Mouse (Mus musculus) embryonic fibroblast, embryonic 13.5 days (primary cell): Measurements from ENCODE around the gene Lamtor3. TPM values are rescaled to one million over a fixed set of nuclear protein-coding genes. Genes with fewer than 3 reads are reported as not detected.

Experiments used
- H3K27ac ChIP-seq: 2 replicates; pipeline ENCODE4 v1.5.1; 2012; ENCODE audit warnings: low read length, control low read depth, inconsistent platforms; ENCODE audit not compliant: insufficient read depth
- H3K4me1 ChIP-seq: 2 replicates; pipeline ENCODE4 v1.6.1; 2011; ENCODE audit warnings: low read length; ENCODE audit not compliant: control insufficient read depth, insufficient read depth
- H3K4me3 ChIP-seq: 2 replicates; pipeline ENCODE4 v1.5.1; 2011; ENCODE audit warnings: mild to moderate bottlenecking, control low read depth, low read length; ENCODE audit not compliant: insufficient read depth
- CTCF ChIP-seq: IDR thresholded peaks from 2 replicates; pipeline ENCODE4 v1.5.1; 2011; ENCODE audit warnings: mild to moderate bottlenecking, control low read depth, low read length, moderate library complexity, borderline replicate concordance; ENCODE audit not compliant: insufficient read depth
- POLR2A ChIP-seq: IDR thresholded peaks from 2 replicates; pipeline ENCODE4 v1.6.1; 2011; ENCODE audit warnings: low read depth, mild to moderate bottlenecking, control low read depth, low read length, moderate library complexity
- polyA plus RNA-seq: library from polyadenylated mRNA; stranded (reverse); fragments of >200 nt; gene quantifications from 2 replicates; pipeline ENCODE4 v1.2.4, GENCODE M21; 2011; ENCODE audit warnings: low read depth; ENCODE audit not compliant: missing spikeins, insufficient read length

Lamtor3 gene
- polyA plus RNA-seq, 1 experiment: 67.2 TPM

- H3K4me1 ChIP-seq: peaks cover 4% of the 10 kb centered on the region; the same call in 1 of the 2 replicates
- H3K27ac ChIP-seq: peak overlapping the region; percentile 32; the same call in 1 of the 2 replicates
- no peak overlapping the region for H3K4me3 ChIP-seq
- no peak for TF ChIP-seq POLR2A
- no peak for TF ChIP-seq CTCF
Observed at GRCm38 (mm10) chr3:137929940-137930339, 11.6 kb downstream of the Lamtor3 start.

- no peak overlapping the region for H3K4me3 ChIP-seq
- TF ChIP-seq CTCF: no peak
- TF ChIP-seq POLR2A: no peak
- peaks cover 4% of the 10 kb centered on the region; the same call in 1 of the 2 replicates for H3K4me1 ChIP-seq
Observed at GRCm38 (mm10) chr3:137932748-137933147, 14.4 kb downstream of the Lamtor3 start.

GRCm38 (mm10) chr3:137933986-137934385 is 15.7 kb downstream of the Lamtor3 start:
- Histone ChIP-seq H3K4me3 (no peak overlapping the region), H3K27ac (peak overlapping the region; percentile 78), H3K4me1 (peaks cover 4% of the 10 kb centered on the region; the same call in 1 of the 2 replicates)
- TF ChIP-seq POLR2A (no peak), CTCF (no peak)

More at GRCm38 (mm10) chr3:137932748-137933147, 14.4 kb downstream of the Lamtor3 start:
- no peak overlapping the region for H3K27ac ChIP-seq

- Histone ChIP-seq H3K4me1 (no peaks in the 10 kb centered on the region; the same call in 1 of the 2 replicates), H3K4me3 (no peak overlapping the region), H3K27ac (no peak overlapping the region)
- TF ChIP-seq POLR2A (no peak), CTCF (no peak)
Observed at GRCm38 (mm10) chr3:137935570-137936525, 17.5 kb downstream of the Lamtor3 start.

- no peaks in the 10 kb centered on the region; the same call in 1 of the 2 replicates for H3K4me1 ChIP-seq
- TF ChIP-seq CTCF: no peak
- no peak for TF ChIP-seq POLR2A
- H3K4me3 ChIP-seq: no peak overlapping the region
- no peak overlapping the region for H3K27ac ChIP-seq
Observed at GRCm38 (mm10) chr3:137936541-137936940, 18.2 kb downstream of the Lamtor3 start.

- H3K4me3 ChIP-seq: no peak overlapping the region
- no peak overlapping the region for H3K27ac ChIP-seq
- no peak for TF ChIP-seq POLR2A
- H3K4me1 ChIP-seq: no peaks in the 10 kb centered on the region; the same call in 1 of the 2 replicates
Observed at GRCm38 (mm10) chr3:137938608-137939007, 20.3 kb downstream of the Lamtor3 start.

GRCm38 (mm10) chr3:137940757-137941156 is 22.5 kb downstream of the Lamtor3 start:
- H3K4me3 ChIP-seq: no peak overlapping the region
- no peak for TF ChIP-seq CTCF
- no peak for TF ChIP-seq POLR2A
- H3K4me1 ChIP-seq: no peaks in the 10 kb centered on the region; the same call in 1 of the 2 replicates
- no peak overlapping the region for H3K27ac ChIP-seq

GRCm38 (mm10) chr3:137941555-137941954 is 23.2 kb downstream of the Lamtor3 start:
- Histone ChIP-seq H3K4me1 (no peaks in the 10 kb centered on the region; the same call in 1 of the 2 replicates), H3K27ac (no peak overlapping the region), H3K4me3 (no peak overlapping the region)
- TF ChIP-seq CTCF (no peak), POLR2A (no peak)

- Histone ChIP-seq H3K4me3 (no peak overlapping the region), H3K4me1 (no peaks in the 10 kb centered on the region; the same call in 1 of the 2 replicates), H3K27ac (no peak overlapping the region)
- TF ChIP-seq CTCF: no peak
- TF ChIP-seq POLR2A: no peak
Observed at GRCm38 (mm10) chr3:137942098-137942622, 23.9 kb downstream of the Lamtor3 start.

GRCm38 (mm10) chr3:137943737-137944154 is 25.4 kb downstream of the Lamtor3 start:
- H3K4me1 ChIP-seq: no peaks in the 10 kb centered on the region; the same call in 1 of the 2 replicates
- TF ChIP-seq CTCF (no peak), POLR2A (no peak)
- H3K27ac ChIP-seq: no peak overlapping the region

GRCm38 (mm10) chr3:137946827-137947226 is 28.5 kb downstream of the Lamtor3 start:
- H3K4me1 ChIP-seq: peaks cover 2% of the 10 kb centered on the region; the same call in 1 of the 2 replicates
- TF ChIP-seq CTCF (no peak), POLR2A (no peak)
- no peak overlapping the region for H3K4me3 ChIP-seq
- H3K27ac ChIP-seq: no peak overlapping the region

More at GRCm38 (mm10) chr3:137943737-137944154, 25.4 kb downstream of the Lamtor3 start:
- no peak overlapping the region for H3K4me3 ChIP-seq
